Mouse (Mus musculus) left cerebral cortex, postnatal 25 days (tissue): ENCODE measurements around the gene Pdcd11. TPM values are rescaled to one million over a fixed set of nuclear protein-coding genes. Genes with fewer than 3 reads are reported as not detected.
A peak's percentile ranks its signal among the peaks of the same experiment; 100 is the strongest.

ENCODE experiments used
- DNase-seq, 2 experiments: peaks; one replicate each; pipeline ENCODE4 v3.0.0; 2022; ENCODE audit warnings: low spot score in 2 of 2, mixed read lengths in 1 of 2
- intact Hi-C: fragments of 180-260 bp; cut with DNase I; formaldehyde crosslinking; loops from one replicate; pipeline ENCODE4 v1.15.1; 2025
- total RNA-seq, 2 experiments: library from RNA; stranded (reverse); gene quantifications; 2 replicates each; pipeline ENCODE4 v1.2.3; 2021

Gene Pdcd11
- total RNA-seq: 10 to 100 TPM; 14.6 to 14.7 TPM

DNA sequence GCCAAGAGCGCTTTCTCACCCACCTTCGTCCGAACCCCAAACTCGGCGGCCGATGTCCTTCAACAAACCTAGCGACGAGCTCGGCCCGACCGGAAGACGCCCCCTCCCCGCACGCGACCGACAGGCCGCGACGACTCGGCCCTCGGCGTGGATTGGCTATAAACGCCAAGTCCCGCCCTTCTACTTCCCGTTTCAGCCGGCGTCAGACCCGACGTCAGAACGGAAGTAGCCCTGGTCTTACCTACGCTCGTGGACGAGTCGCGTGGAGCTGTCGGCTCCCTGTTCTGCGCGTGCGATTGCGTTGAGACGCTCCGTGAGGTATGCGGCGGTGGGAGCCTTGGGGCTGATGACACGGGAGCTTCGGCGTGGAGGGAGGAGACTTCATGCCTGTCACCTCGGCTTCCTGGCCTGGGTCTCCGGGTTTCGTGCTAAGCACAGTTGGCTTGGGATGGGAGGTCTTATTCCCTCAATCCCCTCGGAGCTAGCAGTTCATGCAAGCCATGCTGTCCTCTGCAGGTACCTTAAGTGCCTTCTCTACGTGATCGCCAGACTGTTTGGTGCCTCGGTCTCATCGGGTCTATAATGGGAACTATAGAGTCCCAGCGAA lies at the start of gene Pdcd11, which contains the start of gene Usmg5:
Pdcd11 (plus strand) TSS at position 219 of the 607 bp plus-strand sequence.
Usmg5 (minus strand) TSS at position 98 of the 607 bp plus-strand sequence.
- peak; percentile 99 for DNase-seq
- intact Hi-C loops: loop anchor here (1.0 kb wide), 1 partner anchor 23 kb away; the partner anchor contains the start of gene Taf5

DNA sequence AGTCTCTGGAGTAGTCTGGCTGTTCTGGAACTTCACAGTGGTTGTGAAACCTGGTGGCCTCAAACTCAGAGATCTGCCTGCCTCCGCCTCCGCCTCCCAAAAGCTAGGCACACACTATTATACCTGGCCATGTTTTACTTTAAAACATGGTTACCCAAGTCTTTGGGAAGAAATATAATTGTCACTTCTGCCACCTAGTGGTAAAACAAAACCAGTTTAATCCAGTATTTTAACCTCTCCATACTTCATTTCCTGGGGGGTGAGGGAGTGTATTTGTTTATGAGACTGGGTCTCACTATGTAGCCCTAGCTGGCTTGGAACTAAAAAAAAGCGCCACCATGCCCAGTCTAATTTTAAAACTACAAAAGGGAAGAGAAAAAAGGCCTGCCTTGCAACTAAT lies 47.0 kb upstream of the Pdcd11 start:
- intact Hi-C loops: loop anchor here (5.0 kb wide), 2 partner anchors 166 to 281 kb away; partner anchors contain the start of gene Cnnm2
- no peak for DNase-seq

DNA sequence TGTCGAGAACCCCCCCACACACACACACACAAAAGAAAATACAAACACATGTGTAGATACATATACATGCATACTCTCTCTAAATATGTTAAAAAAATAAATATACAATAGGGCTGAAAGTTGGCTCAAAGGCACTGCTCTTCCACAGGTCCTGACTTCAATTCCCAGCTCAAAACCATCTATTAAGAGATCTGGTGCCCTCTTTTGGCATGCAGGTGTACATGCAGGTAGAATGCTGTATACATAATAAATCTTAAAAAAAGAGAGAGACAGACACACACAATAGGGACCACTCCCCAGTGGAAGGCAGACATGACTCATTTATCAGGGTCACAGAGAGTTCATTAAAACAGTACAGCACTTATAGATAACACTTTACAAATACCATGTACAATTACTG lies 44.2 kb upstream of the Pdcd11 start:
- intact Hi-C loops: no loop called here
- no peak for DNase-seq

DNA sequence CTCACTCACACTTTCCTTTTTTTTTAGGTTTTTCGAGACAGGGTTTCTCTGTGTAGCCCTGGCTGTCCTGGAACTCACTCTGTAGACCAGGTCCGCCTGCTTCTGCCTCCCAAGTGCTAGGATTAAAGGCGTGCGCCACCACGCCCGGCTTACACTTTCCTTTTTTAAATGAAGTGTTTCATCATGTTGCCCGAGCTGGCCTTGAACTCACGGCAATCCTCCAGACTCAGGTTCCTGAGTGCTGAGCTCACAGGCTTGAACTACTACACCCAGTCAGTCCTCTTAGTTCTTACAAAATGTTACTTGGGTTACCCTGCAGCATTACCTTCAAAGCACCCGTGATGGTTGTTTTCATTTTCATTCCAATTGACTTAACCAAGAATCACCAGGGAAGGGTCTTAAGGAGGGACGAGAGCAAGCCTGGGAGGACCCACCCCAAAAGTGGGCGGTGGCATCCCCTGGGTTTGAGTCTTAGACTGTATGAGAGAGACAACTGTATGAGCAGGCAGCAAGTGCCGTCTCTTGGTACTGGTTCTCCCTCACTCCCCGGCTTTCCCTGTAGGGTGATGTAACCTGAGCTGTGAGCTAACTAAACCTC lies 43.2 kb upstream of the Pdcd11 start:
- no peak for DNase-seq
- intact Hi-C loops: no loop called here

DNA sequence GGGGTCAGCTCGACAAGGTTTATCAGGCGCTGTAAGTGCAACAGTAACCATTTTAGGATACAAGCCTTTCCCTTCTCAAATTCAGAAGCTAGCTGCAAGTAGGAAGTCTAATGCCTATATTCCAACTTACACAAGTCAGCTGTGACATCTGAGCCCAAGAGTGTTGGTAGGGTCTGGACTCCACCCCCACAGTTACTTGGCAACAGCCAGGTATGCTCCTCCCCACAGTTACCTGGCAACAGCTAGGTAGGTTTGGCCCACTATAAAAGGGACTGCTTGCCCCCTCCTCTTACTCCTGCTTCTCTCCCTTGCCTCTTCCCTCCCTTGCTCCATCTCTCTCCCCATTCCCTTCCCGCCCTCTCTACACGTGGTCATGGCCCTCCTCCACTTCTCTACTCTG lies 41.5 kb upstream of the Pdcd11 start:
- no peak for DNase-seq
- intact Hi-C loops: no loop called here

DNA sequence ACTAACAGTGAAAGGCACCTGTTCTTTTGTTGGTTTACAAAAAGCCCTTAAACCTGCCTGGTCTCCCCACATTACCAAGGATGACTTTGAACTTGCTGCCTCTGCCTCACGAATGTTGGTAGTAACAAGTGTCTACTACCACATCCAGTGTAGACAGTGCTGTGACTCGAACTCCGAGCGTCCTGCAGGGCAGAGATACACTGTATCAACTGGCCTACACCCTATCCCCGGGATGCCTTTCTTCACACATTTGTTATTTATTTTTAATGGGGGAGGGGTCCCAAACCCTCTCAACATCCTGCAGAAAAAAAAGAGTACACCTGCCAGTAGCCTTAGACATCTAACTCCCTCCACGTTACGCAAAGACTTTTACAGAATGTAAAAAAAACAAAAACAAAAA lies 40.7 kb upstream of the Pdcd11 start:
- intact Hi-C loops: loop anchor here (1.0 kb wide), 1 partner anchor 35 kb away; the partner anchor contains the start of gene Nt5c2
- DNase-seq: no peak

DNA sequence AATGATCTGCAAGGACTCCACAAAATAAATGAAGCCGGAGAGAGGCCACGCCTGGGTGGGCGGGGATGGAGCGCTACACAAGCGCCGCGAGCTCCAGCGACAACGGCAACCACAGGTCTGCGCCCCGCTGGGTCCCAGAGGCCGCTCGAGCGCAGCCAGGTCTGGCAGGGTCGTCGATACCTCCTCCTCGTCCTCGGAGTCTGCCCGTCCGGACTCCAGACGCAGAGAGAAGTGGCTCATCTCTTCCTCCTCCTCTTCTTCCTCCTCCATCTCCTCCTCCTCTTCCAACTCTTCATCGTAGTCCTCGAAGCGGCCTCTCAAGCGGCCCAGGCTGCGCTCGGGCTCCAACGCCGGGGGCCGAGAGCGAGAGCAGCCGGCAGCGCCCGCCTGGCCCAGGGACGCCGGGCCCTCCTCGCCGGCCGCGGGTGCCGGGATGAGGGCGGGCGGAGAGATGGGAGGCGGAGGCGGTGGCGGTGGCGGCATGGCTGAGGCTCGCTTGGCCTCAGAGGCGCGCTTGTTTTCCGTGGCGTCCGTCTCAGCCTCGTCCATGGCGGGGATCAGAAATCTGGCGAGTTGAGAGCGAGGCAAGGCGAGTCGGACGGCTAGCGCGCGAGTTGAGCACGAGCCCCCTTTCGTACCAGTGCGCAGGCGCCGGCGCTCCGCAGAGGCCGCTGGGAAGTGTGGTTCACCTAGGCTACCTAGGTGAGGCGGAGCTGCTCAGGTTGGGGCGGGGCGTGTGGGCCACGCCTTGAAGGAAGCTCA lies 40.1 kb upstream of the Pdcd11 start, which contains the start of gene Pcgf6:
Pcgf6 (minus strand) TSS at position 636 of the 762 bp plus-strand sequence.
- intact Hi-C loops: loop anchor here (1.0 kb wide), 1 partner anchor 35 kb away; the partner anchor contains the start of gene Nt5c2
- DNase-seq: peak; percentile 85 to 89

DNA sequence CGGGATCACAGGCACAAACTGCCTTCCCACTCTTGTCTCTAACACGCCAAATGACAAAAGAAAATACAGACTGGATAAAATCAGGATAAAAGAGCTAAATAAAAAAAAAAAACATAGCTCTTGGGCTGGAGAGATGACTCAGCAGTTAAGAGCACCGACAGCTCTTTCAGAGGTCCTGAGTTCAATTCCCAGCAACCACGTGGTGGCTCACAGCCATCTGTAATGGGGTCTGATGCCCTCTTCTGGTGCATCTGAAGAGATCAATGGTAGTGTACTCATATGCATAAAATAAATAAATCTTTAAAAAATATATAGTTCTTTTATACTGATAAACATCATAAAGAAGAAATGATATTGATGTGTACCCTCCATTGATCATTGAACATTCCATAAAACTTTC lies 37.6 kb upstream of the Pdcd11 start:
- no peak for DNase-seq
- intact Hi-C loops: no loop called here

DNA sequence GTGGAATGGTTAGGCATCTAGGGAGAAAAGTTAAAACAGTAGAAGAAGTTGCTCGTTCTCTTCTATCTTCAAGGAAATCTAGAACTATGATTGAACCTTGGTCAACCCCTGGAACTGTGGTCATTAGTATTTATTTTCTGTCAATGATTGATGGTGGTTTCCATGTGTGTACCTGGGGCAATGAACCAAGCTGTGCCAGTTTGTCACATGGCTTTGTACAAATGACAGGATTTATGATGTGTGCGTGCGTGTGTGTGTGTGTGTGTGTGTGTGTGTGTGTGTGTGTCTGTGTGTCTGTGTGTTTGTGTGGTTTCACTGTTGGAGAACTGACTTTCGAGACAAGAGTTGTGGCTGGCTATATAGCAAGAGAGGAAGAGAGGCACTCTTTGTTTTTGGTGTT lies 37.1 kb upstream of the Pdcd11 start:
- intact Hi-C loops: no loop called here
- no peak for DNase-seq

DNA sequence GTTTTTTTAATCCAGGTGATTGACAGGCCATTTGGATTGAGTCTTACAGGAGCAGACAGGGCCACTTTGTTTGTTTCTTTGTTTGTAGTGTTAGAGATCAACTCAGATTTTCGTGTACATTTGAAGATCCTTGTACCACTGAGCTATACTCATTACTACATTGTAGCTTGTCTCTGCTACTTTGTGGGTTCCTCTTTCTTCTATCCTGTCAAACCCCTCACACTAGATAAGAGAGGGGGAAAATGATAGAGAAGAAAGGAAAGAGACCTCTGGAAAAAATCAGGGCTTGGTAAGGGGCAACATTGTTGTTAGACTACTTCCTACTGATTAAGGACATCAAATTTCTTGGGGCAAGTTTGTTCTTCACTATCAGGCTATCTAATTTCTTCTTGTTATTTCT lies 32.9 kb upstream of the Pdcd11 start:
- intact Hi-C loops: no loop called here
- DNase-seq: no peak

DNA sequence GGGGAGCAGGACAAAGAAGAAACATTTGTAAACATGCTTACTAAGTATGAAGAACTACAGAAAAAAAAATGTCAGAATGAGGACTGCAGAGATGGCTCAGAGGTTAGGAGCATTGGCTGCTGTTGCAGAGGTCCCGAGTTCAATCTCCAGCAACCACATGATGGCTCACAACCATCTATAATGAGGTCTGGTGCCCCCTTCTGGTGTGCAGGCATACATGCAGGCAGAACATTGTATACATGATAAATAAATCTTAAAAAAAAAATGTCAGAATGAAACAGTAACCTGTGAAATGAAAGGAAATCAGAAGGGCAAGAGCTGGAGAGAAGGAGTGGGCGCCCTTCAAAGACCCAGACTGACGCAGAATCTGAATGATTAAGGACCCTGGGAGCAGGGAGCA lies 24.7 kb upstream of the Pdcd11 start:
- no peak for DNase-seq
- intact Hi-C loops: loop anchor here (5.0 kb wide), 1 partner anchor 101 kb away; no protein-coding TSS in a partner anchor

DNA sequence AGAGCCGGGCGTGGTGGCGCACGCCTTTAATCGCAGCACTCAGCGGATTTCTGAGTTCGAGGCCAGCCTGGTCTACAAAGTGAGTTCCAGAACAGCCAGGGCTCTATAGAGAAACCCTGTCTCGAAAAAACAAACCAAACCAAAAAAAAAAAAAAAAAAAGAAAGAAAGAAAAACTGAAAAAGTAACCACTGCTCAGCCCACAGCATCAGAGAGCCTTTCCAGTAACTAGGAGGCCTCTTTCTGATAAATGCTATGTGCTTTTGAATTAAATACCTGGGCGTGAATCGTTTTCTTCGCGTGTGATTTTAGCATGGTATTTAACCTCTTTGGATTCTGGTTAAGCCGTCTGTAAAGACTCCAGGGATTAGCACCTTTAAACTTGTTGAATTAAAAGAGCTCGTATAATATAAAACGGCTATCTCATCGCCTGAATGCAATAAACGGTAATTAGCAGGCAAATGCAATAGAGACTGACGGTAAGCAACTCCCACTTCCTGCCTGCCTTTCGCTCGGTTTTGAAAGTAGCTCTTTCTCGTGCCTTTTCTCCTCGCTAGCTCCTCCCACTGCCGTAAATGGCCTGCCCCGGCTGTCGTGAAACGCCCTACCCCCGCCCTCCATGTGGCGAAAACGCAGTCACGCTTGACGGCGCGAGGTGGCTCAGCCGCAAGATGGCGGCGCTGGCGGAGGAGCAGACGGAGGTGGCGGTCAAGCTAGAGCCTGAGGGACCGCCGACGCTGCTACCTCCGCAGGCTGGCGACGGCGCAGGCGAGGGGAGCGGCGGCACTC lies 23.3 kb upstream of the Pdcd11 start, which contains the start of gene Taf5:
Taf5 (plus strand) TSS at position 651 of the 787 bp plus-strand sequence.
- peak; percentile 95 to 98 for DNase-seq
- intact Hi-C loops: loop anchor here (1.0 to 5.0 kb wide), 2 partner anchors 23 to 100 kb away; partner anchors contain the start of genes Pdcd11 and Usmg5

DNA sequence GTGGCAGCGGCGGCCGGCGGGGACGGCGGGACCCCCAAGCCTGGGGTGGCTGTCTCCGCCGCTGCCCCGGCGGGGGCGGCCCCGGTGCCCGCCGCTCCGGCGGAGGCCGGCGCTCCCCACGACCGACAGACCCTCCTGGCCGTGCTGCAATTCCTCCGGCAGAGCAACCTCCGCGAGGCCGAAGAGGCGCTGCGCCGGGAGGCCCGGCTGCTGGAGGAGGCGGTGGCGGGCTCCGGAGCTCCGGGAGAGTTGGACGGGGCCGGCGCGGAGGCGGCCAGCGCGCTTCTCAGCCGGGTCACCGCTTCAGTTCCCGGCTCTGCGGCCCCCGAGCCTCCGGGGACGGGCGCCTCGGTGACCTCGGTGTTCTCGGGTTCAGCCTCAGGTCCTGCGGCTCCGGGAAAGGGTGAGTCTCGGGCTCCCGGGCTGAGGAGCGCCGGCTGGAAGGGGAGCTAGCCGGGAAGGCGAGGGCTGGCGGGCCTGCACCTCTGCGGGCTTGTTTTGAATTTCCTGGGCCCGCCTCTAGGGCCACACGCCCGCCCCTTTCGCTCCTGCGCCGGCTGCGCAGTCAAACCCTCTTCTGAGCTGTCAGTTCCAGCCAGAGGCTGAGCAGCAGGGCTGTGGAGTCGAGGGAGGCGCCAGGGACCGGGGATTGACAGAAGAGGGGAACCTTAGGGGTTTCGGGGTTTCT lies 22.5 kb upstream of the Pdcd11 start:
- DNase-seq: peak; percentile 81 to 92
- intact Hi-C loops: loop anchor here (1.0 to 5.0 kb wide), 2 partner anchors 22 to 99 kb away; partner anchors contain the start of genes Pdcd11 and Usmg5

DNA sequence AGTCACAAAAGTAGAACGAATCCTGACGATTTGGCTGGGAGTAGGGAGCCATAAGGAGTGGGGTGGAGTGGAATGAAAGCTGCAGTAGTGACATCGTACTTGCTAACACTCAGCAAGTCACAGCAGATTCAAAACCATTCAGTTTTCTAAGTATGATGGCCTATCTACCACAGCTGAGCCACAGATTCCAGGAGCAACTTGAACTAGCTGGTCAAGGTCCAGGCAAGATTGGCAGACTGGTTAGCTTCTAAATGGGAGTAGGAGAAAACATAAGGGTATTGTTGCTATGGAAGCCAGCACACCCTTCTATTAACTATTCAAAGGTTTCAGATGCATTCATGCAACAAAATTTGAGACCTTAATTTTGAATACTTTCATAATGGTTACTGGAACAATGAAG lies 2.3 kb upstream of the Pdcd11 start:
- intact Hi-C loops: no loop called here
- no peak for DNase-seq

DNA sequence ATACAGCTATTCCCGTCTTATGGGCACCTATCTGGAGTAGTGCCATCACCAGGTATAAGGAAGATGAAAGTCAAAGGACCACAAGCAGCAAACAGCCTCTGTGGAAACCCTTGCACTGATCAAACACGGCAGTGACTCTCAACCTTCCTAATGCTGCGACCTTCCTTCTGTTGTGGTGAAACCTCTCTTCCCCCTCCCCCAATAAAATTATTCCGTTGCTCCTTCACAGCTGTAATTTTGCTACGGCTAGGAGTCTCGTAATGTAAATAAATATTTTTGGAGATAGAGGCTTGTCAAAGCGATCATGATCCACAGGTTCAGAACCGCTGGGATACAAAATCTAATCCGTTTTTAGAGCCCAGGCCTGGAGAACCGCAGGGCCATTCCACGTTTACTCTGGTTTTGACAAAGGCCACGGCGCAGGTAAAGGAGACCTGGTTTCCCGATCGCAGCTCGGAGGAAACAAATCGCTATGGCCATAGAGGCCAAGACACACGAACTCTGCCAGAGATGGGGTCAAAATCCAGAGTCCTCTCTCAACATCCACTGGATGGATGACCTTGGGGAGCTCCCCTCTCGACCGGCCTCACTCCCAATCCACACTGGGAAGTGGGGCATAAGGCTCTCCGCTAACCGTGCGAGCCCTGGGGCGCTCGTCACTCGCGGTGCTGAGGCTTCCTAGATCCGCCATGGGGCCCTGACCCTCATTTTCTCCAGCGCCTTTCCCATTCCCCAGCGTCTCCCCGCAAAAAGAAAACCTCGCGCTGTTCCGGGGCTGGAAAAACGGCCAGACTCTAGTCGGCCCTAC lies 646 bp upstream of the Pdcd11 start:
- intact Hi-C loops: loop anchor here (1.0 kb wide), 1 partner anchor 23 kb away; the partner anchor contains the start of gene Taf5
- DNase-seq: peak in 1 of 2 experiments; percentile 9

DNA sequence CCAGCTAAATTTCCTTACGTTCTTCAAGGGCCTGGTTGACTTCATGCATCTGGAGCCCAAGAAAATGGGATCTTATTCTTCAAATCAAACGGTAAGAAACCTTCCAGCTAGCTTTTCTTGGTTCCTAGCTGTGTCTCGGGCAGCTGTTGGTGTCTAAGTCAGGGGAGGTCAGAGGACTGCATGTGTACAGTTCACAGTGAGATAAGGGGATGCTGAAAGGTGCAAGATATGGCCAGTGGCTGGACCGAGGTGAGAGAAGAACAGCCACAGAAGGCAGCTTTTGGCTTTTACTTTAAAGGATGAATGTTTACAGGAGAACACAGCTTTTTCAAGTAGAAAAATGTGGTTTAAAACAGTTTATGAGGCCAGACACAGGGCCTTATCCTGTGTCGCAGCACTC lies 10.5 kb downstream of the Pdcd11 start:
- DNase-seq: no peak

DNA sequence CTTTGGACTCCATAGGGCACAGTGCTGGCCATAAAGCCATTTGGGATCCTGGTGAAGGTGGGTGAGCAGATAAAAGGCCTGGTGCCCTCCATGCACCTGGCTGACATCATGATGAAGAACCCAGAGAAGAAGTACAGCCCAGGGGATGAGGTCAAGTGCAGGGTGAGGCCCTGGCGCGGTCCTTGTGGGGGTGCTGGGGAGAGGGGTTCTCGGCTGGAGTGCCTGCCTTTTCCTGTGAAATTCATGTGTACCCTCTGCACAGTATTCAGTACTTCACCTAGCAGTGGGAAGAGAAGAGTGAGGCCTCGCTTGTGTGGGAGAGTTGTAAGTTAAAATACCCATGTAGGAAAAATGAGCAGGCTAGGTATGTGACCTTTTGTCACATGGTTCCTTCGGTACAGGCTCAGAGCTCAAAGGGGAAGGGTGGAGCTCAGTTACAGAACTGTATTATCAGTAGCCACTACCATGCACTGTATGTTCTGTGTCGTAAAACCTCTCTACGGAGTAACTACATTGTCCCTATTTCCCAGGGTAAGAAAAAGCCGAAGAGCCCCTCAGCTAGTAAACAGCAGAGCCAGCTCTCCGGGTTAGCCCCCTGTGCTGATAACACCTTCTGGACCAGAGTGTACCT lies 14.2 kb downstream of the Pdcd11 start:
- intact Hi-C loops: no loop called here
- DNase-seq: no peak

More for the DNA sequence above, 10.5 kb downstream of the Pdcd11 start:
- intact Hi-C loops: no loop called here
